Mouse (Mus musculus): Measurements from ENCODE around the gene Sppl3. TPM values are rescaled to one million over a fixed set of nuclear protein-coding genes. Genes with fewer than 3 reads are reported as not detected.
A peak's percentile ranks its signal among the peaks of the same experiment; 100 is the strongest.
"Not testable (repeated sequence)": the region's sequence is repeated elsewhere in the genome, so short reads cannot be mapped to it uniquely, and the experiment has no call there.

Gene Sppl3
- polyA plus RNA-seq, 1 experiment: 70.2 TPM

DNA sequence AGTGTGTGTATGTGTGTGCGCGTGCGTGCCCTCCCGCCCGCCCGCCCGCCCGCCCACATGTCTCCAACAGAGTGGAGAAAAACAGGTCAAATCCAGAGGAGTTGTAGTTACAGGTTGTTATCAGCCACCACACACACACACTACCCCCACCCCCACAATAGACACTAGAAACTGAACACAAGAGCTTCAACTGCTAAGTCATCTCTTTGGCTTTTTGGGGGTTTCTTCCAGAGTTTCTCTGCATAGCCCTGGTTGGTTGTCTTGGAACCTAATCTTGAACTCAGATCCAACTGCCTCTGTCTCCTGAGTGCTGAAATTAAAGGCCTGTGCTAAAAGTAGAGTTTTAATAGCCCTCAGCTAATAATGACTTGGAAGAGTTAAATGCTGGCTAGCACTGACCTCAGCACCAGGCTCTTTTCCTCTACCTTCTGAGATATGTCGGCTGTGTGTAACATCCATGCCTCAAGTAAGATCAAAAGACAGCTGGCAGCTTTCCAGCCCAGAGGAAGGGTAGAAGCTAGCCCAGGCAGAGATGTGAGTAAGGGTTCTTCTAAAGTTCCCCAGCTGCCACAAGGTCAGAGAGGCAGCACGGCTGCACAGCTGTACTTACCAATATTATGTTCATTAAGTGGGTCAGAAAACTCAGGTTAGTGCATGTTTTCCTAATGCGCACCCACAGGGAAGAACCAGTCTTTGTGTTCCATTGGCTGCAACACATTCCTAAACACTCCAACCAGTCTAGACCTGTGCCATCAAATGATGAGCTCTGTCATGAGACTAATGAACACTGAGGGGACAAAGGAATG is 60.4 kb downstream of the Sppl3 start:
- DNase-seq (ENCODE audit: extremely low spot score in 1 of 2, low spot score in 1 of 2): no peak

DNA sequence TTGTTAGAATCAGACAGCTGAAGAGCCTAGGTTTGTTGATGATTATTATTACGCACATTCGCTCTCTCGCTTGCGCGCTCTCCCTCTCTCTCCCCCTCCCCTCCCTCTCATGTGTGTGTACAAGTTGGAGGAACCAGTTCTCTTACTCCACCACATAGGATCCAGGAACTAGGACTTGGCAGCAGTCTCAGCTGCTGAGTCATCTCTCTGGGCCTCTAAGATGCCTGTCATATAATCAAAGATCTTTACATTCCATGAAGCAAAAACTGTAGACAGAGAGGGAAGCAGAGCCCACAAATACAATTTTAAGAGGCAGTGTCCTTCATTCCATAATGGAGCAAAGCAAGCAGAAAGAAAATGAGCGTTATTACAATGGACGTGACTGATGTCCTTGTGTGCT is 61.2 kb downstream of the Sppl3 start:
- DNase-seq (ENCODE audit: extremely low spot score in 1 of 2, low spot score in 1 of 2): peak in 1 of 2 experiments; percentile 75

DNA sequence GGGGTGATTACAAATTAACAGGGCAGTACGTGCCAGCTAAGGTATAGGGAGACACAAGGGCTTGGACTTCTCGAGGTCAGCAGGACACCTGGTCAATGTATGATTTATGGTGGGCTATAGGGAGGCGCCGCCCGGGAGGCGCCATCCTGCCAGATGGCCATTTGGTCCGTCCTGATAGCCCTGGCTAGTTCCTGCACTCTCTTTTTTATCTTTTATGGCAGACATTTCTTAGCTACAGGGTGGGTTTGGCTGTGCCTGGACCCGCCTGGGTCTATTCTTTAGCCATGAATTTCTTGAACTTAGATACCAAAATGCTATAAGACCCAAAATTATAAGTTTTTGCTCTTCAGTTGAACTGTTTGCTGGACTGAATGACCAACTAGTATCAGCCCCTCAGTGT is 62.4 kb downstream of the Sppl3 start:
- DNase-seq (ENCODE audit: extremely low spot score in 1 of 2, low spot score in 1 of 2): not testable (repeated sequence)

DNA sequence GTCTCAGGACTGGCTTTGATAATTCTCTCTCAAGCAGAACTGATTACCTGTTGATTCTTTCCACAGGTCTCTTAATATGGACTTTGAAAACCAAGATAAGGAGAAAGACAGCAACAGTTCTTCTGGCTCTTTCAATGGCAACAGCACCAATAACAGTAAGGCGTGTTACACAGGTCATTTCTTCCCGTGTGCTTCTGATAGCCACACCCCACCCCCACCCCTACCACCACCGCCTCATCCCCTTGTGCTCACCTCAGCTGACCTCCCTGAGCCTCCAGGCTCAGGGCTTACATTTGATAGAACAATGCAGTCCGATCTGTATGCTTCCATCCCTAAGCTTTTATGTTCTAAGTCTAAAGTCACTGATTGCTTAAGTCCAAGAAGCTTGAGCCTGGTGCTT is 63.8 kb downstream of the Sppl3 start:
- DNase-seq (ENCODE audit: extremely low spot score in 1 of 2, low spot score in 1 of 2): no peak

DNA sequence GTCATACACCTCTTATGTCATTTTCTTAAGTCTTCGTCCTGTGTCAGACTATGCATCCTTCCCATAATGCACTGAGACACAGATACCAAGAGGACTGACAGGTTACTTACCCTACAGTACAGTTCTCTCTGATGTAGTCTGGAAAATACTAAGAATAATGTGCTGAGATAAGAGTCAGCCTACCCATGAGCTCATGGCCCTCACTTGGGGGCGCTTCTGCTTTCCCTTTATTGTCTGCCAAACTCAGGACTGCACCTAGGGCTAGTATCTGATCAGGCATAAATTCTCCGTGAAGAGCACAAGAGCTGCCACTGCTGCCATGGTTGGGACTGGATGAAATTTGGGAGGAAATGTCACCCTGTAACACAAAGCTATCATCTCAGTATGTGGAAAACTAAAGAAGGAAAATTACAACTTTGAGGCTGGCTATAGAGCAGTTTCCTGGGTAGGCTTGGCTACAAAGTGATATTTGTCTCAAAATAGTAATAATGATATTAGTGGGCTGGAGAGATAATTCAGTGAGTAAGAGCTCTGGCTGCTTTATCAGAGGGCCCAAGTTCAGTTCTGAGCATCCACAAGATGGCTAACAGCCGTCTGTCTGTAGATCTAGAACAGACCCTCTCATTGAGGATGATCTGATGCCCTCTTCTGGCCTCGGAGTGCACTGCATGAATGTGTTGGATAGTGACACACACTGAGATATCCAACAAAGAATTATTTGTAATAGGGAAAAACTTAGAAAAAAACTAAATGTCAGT is 65.4 kb downstream of the Sppl3 start:
- DNase-seq (ENCODE audit: extremely low spot score in 1 of 2, low spot score in 1 of 2): peak in 1 of 2 experiments; percentile 78

DNA sequence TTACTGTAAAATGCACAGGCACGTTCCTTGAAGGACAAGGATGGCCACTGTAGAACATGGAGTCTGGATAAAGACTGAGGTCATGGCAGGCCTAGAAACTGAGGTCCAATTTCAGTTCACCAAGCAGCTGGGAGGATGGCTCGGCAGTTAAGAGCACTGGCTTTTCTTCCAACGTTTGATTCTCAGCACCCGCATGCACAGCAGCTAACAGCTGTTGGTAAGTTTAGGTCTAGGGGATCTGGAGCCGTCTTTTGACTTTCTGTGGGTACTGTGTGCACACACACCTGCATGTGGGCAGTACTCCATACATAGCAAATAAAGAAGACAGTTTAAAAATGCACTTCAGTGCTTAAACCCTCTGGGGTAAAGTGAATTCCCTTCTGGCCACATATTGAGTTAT is 70.7 kb downstream of the Sppl3 start:
- no peak for DNase-seq (ENCODE audit: extremely low spot score in 1 of 2, low spot score in 1 of 2)

DNA sequence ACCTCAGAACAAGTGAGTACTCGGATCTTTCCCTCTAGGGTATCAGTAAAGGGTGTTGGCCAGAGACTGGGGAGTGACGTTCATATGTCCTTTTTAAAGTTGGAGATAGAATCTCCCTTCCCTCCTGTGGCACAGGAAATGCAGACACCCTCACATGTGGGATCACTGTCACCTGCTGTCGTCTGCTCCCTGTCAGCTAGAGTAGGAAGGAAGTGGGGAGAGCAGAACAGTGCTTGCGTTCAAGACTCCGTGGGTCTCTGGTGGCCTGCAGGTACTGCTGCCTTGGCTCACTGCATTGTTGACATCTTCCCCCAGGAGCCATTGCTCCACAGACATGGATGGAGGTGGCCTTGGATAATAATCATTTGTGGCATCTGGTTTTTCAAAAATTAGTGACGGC is 72.6 kb downstream of the Sppl3 start:
- no peak for DNase-seq (ENCODE audit: extremely low spot score in 1 of 2, low spot score in 1 of 2)

DNA sequence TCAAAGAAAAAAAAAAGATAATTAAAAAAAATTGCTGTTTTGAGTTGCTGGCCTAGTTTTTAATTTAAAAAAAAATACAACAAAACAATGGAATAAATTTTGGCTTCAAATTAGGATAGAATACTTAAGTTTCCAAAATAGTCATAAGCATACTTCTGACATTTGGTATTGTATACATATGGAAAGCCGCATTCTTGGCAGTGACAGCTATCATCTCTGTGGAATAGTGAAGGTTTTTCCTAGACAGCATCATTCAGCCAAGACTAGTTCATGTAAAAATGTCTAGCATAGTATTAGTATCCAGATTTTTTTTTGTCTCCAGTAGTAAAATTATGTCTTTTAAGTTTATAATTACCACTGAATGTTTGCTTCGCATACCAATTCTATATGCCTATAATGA is 74.7 kb downstream of the Sppl3 start:
- DNase-seq (ENCODE audit: extremely low spot score in 1 of 2, low spot score in 1 of 2): no peak

DNA sequence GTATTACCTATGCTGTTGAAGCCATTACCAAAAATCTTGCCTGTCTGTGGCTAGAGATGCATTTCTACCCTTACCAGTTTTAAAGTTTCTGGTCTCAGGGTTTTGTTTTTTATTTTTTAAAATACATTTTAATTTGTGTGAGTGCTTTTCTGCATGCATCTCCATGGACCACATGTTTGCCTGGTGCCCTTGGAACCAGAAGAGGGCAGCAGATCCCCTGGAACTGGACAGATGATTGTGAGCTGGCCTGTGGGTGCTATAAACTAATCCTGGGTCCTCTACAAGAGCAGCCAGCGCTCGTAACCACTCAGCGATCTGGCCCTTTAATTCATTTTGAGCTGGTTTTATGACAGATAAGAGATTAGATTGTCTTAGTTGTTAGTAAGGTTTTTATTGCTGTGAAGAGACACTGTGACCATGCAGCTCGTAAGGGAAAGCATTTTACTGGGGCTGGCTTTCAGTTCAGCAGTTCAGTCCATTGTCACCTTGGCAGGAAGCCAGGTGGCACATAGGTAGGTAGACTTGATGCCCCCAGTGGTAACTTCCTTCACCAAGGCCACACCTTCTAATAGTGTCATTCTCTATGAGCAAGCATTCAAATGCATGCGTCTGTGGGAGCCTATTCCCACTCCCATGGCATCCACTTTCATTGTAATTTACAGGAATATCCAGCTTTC is 78.8 kb downstream of the Sppl3 start:
- DNase-seq (ENCODE audit: extremely low spot score in 1 of 2, low spot score in 1 of 2): no peak

DNA sequence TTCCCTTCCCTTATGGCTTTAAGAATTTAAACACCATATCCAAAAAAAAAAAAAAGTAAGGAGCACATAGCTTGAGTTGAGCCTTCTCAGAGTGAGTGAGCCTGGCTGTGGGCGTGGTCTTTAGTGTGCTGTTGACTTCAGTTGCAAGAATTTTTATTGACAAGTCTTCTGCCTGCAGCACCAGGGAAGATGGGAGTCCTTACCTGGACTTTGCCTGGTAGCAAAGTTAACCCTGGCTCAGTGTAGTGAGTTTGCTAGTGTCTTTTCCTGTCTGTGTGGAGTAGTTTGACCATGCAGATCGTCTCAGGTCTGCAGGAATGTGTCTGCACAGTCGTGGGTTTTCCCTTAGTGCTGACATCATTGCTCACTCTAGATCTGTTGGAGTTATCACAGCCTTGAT is 80.1 kb downstream of the Sppl3 start:
- no peak for DNase-seq (ENCODE audit: extremely low spot score in 1 of 2, low spot score in 1 of 2)

DNA sequence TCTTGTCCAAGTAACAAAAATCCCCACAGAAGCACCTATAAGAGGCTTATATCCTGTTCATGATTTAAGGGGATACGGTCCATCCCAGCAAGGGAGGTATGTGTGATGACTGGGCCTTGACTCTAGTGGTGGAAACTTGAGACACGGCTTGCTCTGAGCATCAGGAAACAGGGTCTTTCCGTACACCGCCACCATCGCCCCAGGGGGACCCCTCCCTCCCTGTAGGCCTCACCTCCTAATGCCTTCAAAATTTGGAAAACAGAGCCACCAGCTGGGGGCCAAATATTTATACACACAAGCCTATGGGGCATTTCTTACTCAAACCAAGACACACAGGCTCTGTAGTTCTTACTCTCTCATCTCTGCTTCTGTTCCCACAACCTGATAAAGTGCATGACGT is 80.8 kb downstream of the Sppl3 start:
- no peak for DNase-seq (ENCODE audit: extremely low spot score in 1 of 2, low spot score in 1 of 2)

DNA sequence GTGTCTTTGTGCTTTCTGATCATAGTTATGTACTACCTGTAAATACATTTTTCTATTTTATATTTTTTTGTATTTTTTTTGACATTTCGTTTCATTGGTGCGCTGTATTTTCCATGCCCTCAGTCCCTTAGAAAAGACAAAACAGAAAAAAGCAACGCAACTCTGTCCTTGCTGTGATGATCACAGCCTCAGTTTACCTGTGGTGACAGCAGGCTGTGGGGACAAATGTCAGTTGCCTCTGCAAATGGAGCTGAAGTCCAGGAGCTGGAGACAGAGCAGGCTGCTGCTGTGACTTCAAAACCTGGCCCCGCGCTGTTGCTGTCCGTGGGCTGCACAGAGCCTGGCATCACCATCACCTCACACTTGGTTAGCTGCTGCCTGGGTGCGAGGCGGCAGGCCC is 87.3 kb downstream of the Sppl3 start, which contains the start of gene Gm10401:
Gm10401 (minus strand) TSS at position 101 of the 400 bp plus-strand sequence.
- no peak for DNase-seq (ENCODE audit: extremely low spot score in 1 of 2, low spot score in 1 of 2)

DNA sequence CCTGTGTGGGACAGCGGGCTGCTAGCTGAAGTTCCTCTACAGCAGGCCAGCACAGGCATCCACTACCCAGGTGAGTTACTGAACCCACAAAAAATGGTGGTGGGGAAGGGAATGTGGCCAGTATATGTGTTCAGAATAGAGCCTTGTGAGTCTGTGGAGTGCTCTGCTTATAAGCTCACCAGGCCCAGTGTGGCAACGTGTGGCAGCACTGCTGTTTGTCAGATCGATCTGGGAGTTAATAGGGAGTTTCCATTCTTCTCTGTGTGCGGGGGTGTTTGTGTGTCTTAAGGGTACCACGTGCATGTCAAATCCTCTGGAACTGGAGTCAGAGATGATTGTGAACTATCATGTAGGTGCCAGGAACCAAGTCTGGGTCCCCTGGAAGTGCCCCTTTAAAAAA is 88.6 kb downstream of the Sppl3 start:
- DNase-seq (ENCODE audit: extremely low spot score in 1 of 2, low spot score in 1 of 2): no peak

DNA sequence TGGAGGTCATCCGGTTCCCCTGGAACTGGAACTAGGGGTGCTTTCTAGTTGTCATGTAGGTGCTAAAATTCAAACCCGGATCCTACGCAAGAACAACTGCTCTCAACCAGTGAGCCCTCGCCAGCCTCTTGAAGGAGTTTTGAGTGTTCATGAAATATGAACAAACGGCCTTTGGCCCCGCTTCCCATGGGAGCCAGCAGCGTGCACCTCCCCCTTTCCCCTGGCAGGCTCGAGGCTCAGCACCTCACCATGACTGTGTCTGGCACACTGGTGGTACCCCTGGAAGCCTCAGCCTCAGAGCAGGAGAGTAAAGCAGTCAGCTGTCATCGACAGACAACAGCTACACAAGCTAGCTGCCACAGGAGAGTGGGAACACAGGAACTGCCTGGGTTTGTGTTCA is 89.1 kb downstream of the Sppl3 start:
- no peak for DNase-seq (ENCODE audit: extremely low spot score in 1 of 2, low spot score in 1 of 2)

DNA sequence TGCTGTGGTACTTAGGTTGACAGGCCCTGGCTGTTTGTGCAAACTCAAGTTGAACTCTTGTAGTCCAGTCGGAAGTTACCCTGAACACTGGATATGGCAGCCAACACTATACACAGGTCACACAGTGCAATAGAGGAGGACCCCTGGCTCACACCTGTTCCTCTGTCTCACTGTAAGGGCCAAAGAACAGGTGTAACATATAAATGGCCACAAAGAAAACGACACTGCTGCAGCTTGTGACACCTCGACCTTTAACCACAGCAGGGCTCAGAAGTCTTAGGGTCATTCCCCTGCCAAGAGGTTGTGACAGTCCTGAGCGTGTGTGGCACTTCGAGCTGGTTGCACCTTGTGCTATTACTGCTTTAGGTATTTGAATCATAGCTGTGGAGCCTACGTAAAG is 89.5 kb downstream of the Sppl3 start:
- no peak for DNase-seq (ENCODE audit: extremely low spot score in 1 of 2, low spot score in 1 of 2)

DNA sequence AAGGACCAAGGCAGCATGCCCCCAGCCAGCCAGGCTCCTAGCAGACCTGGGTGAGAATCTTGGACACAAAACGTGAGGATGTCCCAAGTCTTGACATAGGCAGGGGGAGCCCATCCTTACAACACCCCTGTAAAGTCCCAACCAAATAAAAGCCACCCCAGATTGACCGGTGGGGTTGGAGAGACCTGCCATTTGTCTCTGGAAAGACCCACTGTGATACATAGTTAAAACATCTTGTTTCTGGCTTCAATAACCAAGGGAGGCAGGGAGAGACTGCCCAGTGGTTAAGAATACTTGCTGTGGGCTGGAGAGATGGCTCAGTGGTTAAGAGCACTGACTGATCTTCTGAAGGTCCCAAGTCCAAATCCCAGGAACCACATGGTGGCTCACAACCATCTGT is 91.3 kb downstream of the Sppl3 start:
- DNase-seq (ENCODE audit: extremely low spot score in 1 of 2, low spot score in 1 of 2): no peak

DNA sequence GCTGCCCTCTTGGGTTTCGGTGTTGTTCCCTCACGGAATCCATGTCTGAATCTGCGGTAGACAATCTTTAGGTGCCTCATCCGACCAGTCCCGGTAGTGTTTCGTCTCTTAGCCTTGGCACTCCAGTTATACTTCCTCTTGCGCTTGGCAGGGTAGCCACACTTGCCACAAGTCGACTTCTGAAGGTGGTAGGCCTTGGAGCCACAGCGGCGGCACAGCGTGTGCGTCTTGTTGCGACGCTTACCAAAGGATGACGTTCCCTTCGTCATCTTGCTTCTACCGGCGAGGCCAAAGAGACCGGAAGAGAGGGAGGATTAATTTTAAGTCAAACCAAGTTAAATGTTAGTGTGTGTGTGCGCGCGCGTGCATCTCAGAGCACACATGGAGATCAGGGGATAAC is 92.3 kb downstream of the Sppl3 start:
- DNase-seq (ENCODE audit: extremely low spot score in 1 of 2, low spot score in 1 of 2): not testable (repeated sequence)

DNA sequence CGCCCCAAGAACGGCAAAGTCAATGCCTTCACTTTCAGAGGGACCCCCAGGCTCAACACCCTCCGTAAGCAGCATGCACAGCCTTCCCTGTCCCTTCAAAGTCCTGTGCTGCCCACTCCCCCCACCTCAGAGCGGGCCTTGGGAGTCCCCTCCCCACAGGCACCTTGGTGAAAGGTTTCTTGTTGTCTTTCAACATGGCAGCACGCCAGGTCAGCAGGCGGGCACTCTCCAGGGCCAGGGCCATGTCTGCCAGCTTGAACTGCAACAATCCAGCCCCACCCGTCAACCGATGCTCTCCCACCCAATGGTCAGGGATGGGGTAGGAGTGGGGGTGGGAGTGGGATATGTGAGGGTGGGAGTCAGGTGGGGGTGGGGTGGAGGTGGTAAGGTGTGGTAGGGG is 100.2 kb downstream of the Sppl3 start:
- DNase-seq (ENCODE audit: extremely low spot score in 1 of 2, low spot score in 1 of 2): no peak

DNA sequence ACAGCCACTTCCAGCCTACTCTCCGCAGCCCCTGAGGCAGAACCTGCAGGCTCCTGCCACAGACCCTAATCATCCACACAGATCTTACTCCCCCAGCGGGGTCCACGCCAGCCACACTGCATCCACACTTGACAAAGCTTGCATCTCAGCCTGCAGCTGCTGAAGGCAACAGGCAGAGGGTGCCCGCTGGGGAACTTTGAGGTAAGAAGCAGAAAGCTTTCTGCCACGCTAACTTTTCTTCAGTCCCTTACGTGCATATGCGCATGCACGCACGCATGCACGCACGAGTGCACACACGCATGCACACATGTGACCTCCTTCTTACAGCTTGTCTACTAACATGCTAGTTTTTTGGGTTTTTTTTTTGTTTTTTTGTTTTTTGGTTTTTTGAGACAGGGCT is 102.3 kb downstream of the Sppl3 start:
- no peak for DNase-seq (ENCODE audit: extremely low spot score in 1 of 2, low spot score in 1 of 2)

DNA sequence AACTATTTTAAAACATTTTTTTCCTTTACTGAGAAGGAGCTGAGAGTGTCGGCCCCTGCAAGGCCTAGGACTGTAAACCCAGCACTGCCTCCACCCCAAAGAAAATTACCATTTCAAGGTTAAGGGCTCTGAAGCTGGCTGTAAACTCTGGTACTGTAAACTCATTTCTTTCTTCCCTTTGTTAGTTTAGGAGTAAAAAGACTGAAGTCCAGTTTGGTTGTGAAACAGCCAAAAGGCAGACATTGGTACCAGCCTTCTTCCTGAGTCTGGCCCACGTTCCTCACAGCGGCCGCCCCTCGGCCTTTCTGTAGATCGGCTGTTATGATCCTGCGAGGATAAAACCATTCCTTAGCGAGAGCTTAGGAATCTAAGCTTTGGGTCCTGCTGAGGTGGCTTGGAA is 103.6 kb downstream of the Sppl3 start:
- no peak for DNase-seq (ENCODE audit: extremely low spot score in 1 of 2, low spot score in 1 of 2)

DNA sequence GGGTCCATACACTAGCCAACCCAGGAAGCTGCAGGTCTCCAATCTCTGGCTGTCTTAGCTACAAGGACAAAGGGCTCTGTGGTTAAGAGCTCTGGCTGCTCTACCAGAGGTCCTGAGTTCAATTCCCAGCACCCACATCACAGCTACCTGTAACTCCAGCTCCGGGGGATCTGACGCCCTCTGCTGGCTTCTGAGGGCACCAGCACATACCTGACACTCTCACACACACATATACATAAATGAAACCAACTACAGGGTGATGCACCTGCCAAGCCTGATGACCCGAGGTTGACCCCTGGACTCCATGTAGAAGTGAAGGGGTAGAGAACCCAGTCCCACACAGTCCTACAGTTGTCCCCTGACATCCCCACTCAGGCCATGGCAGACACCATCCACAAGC is 105.5 kb downstream of the Sppl3 start:
- no peak for DNase-seq (ENCODE audit: extremely low spot score in 1 of 2, low spot score in 1 of 2)

DNA sequence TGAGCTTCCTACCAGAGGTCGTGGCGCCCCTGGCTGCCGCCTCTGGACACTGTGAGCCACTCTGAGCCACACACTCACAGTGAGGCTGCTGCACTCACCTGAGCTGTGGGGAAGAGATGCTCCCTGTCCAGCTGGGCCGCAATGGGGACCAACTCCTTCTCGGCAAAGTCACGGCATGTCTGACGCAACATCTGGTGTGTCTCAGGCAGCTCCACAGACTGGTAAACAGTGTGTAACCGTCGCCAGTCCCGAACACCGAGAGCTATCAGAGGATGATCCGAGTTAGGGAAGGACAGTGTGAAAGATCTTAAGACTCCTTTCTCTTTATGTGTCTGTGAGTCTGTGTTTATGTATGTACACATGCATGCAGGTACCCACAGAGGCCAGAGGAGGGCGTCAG is 106.5 kb downstream of the Sppl3 start:
- DNase-seq (ENCODE audit: extremely low spot score in 1 of 2, low spot score in 1 of 2): no peak

Measured in frontal cortex, adult 2 months (tissue).